Mouse (Mus musculus): ENCODE measurements around the gene Usp36. TPM values are rescaled to one million over a fixed set of nuclear protein-coding genes. Genes with fewer than 3 reads are reported as not detected.
"Not testable (repeated sequence)": the region's sequence is repeated elsewhere in the genome, so short reads cannot be mapped to it uniquely, and the experiment has no call there.

Gene Usp36
- polyA plus RNA-seq, 1 experiment from 2014 or later = 20.8 TPM

- WGBS = 15% methylated on average over 7 of the region's 7 CpGs
- H3K36me3 ChIP-seq (ENCODE audit: control insufficient read depth, insufficient read depth, low read length) = 0 out of 2 replicates have a peak, but pooled peaks cover 2% of the 10 kb centered on the region
Measured at GRCm38 (mm10) chr11:118317129-118317528, 27.1 kb upstream of the Usp36 start.

GRCm38 (mm10) chr11:118316231-118316806, 26.3 kb upstream of the Usp36 start:
- Histone ChIP-seq H3K4me1 (replicated peaks; ENCODE audit: control insufficient read depth, insufficient read depth, low read length) (no peaks in the 10 kb centered on the region), H3K9me3 (ENCODE audit: control insufficient read depth, low read length) (no peaks in the 10 kb centered on the region), H3K27ac (ENCODE audit: low read depth, low read length) (no peak overlapping the region), H3K9ac (ENCODE audit: low read depth, low read length) (no peak overlapping the region), H3K27me3 (replicated peaks; ENCODE audit: control insufficient read depth, insufficient read depth, low read length) (no peaks in the 10 kb centered on the region), H3K36me3 (ENCODE audit: control insufficient read depth, insufficient read depth, low read length) (0 out of 2 replicates have a peak, but pooled peaks cover 2% of the 10 kb centered on the region), H3K4me3 (ENCODE audit: low read depth, low read length) (no peak overlapping the region), H3K4me2 (no peak overlapping the region)
- WGBS = 52% methylated on average over 8 of the region's 8 CpGs
- DNase-seq (ENCODE audit: low spot score) = no peak
- ATAC-seq (replicated peaks; ENCODE audit: low FRiP score) = peak; percentile 53

More at GRCm38 (mm10) chr11:118317129-118317528, 27.1 kb upstream of the Usp36 start:
- Histone ChIP-seq H3K27me3 (replicated peaks; ENCODE audit: control insufficient read depth, insufficient read depth, low read length) (no peaks in the 10 kb centered on the region), H3K9ac (ENCODE audit: low read depth, low read length) (no peak overlapping the region), H3K27ac (ENCODE audit: low read depth, low read length) (no peak overlapping the region), H3K4me3 (ENCODE audit: low read depth, low read length) (no peak overlapping the region), H3K4me1 (replicated peaks; ENCODE audit: control insufficient read depth, insufficient read depth, low read length) (no peaks in the 10 kb centered on the region), H3K9me3 (ENCODE audit: control insufficient read depth, low read length) (no peaks in the 10 kb centered on the region), H3K4me2 (no peak overlapping the region)
- ATAC-seq (replicated peaks; ENCODE audit: low FRiP score) = no peak
- no peak for DNase-seq (ENCODE audit: low spot score)

GRCm38 (mm10) chr11:118312132-118312723, 22.2 kb upstream of the Usp36 start:
- Histone ChIP-seq H3K4me3 (ENCODE audit: low read depth, low read length) (no peak overlapping the region), H3K9me3 (ENCODE audit: control insufficient read depth, low read length) (no peaks in the 10 kb centered on the region), H3K4me1 (replicated peaks; ENCODE audit: control insufficient read depth, insufficient read depth, low read length) (no peaks in the 10 kb centered on the region), H3K9ac (ENCODE audit: low read depth, low read length) (no peak overlapping the region), H3K27me3 (replicated peaks; ENCODE audit: control insufficient read depth, insufficient read depth, low read length) (no peaks in the 10 kb centered on the region), H3K27ac (ENCODE audit: low read depth, low read length) (no peak overlapping the region), H3K36me3 (ENCODE audit: control insufficient read depth, insufficient read depth, low read length) (peaks cover 11% of the 10 kb centered on the region), H3K4me2 (no peak overlapping the region)
- DNase-seq (ENCODE audit: low spot score) (no peak), ATAC-seq (replicated peaks; ENCODE audit: low FRiP score) (no peak)
- 73% methylated on average over 6 of the region's 6 CpGs for WGBS

GRCm38 (mm10) chr11:118307962-118308361, 17.9 kb upstream of the Usp36 start:
- 74% methylated on average over 2 of the region's 2 CpGs for WGBS
- not testable (repeated sequence) for DNase-seq (ENCODE audit: low spot score); H3K4me2 ChIP-seq; H3K4me3 ChIP-seq (ENCODE audit: low read depth, low read length); ATAC-seq (replicated peaks; ENCODE audit: low FRiP score); H3K4me1 ChIP-seq (replicated peaks; ENCODE audit: control insufficient read depth, insufficient read depth, low read length); H3K9me3 ChIP-seq (ENCODE audit: control insufficient read depth, low read length); H3K9ac ChIP-seq (ENCODE audit: low read depth, low read length); H3K27ac ChIP-seq (ENCODE audit: low read depth, low read length); H3K27me3 ChIP-seq (replicated peaks; ENCODE audit: control insufficient read depth, insufficient read depth, low read length)
- peaks cover 11% of the 10 kb centered on the region for H3K36me3 ChIP-seq (ENCODE audit: control insufficient read depth, insufficient read depth, low read length)

GRCm38 (mm10) chr11:118303959-118304358, 13.9 kb upstream of the Usp36 start:
- H3K4me1 ChIP-seq (replicated peaks; ENCODE audit: control insufficient read depth, insufficient read depth, low read length); H3K4me2 ChIP-seq; H3K9me3 ChIP-seq (ENCODE audit: control insufficient read depth, low read length); H3K36me3 ChIP-seq (ENCODE audit: control insufficient read depth, insufficient read depth, low read length); H3K9ac ChIP-seq (ENCODE audit: low read depth, low read length); H3K27ac ChIP-seq (ENCODE audit: low read depth, low read length); ATAC-seq (replicated peaks; ENCODE audit: low FRiP score); H3K4me3 ChIP-seq (ENCODE audit: low read depth, low read length); DNase-seq (ENCODE audit: low spot score); H3K27me3 ChIP-seq (replicated peaks; ENCODE audit: control insufficient read depth, insufficient read depth, low read length): not testable (repeated sequence)
- WGBS = 87% methylated on average over 4 of the region's 4 CpGs

- 67% methylated on average over 2 of the region's 2 CpGs for whole genome bisulfite sequencing
- Histone ChIP-seq H3K4me1 (replicated peaks; ENCODE audit: control insufficient read depth, insufficient read depth, low read length) (no peaks in the 10 kb centered on the region), H3K9ac (ENCODE audit: low read depth, low read length) (no peak overlapping the region), H3K4me3 (ENCODE audit: low read depth, low read length) (no peak overlapping the region), H3K27me3 (replicated peaks; ENCODE audit: control insufficient read depth, insufficient read depth, low read length) (no peaks in the 10 kb centered on the region), H3K36me3 (ENCODE audit: control insufficient read depth, insufficient read depth, low read length) (no peaks in the 10 kb centered on the region), H3K4me2 (no peak overlapping the region), H3K9me3 (ENCODE audit: control insufficient read depth, low read length) (no peaks in the 10 kb centered on the region), H3K27ac (ENCODE audit: low read depth, low read length) (no peak overlapping the region)
- DNase-seq (ENCODE audit: low spot score) = no peak
- peak; percentile 56; the same call in 1 of the 2 replicates for ATAC-seq (replicated peaks; ENCODE audit: low FRiP score)
Measured at GRCm38 (mm10) chr11:118298810-118299209, 8.8 kb upstream of the Usp36 start.

- 78% methylated on average over 3 of the region's 3 CpGs for WGBS
- Histone ChIP-seq H3K4me2 (no peak overlapping the region), H3K9me3 (ENCODE audit: control insufficient read depth, low read length) (no peaks in the 10 kb centered on the region), H3K27me3 (replicated peaks; ENCODE audit: control insufficient read depth, insufficient read depth, low read length) (no peaks in the 10 kb centered on the region), H3K9ac (ENCODE audit: low read depth, low read length) (no peak overlapping the region), H3K36me3 (ENCODE audit: control insufficient read depth, insufficient read depth, low read length) (no peaks in the 10 kb centered on the region), H3K4me3 (ENCODE audit: low read depth, low read length) (no peak overlapping the region), H3K27ac (ENCODE audit: low read depth, low read length) (no peak overlapping the region), H3K4me1 (replicated peaks; ENCODE audit: control insufficient read depth, insufficient read depth, low read length) (no peaks in the 10 kb centered on the region)
- no peak for DNase-seq (ENCODE audit: low spot score)
- no peak for ATAC-seq (replicated peaks; ENCODE audit: low FRiP score)
Measured at GRCm38 (mm10) chr11:118297967-118298366, 7.9 kb upstream of the Usp36 start.

- no peak for ATAC-seq (replicated peaks; ENCODE audit: low FRiP score)
Measured at GRCm38 (mm10) chr11:118295026-118295425, 5.0 kb upstream of the Usp36 start.

GRCm38 (mm10) chr11:118292671-118293070, 2.6 kb upstream of the Usp36 start:
- Histone ChIP-seq H3K27me3 (replicated peaks; ENCODE audit: control insufficient read depth, insufficient read depth, low read length) (no peaks in the 10 kb centered on the region), H3K9me3 (ENCODE audit: control insufficient read depth, low read length) (no peaks in the 10 kb centered on the region), H3K4me2 (no peak overlapping the region), H3K36me3 (ENCODE audit: control insufficient read depth, insufficient read depth, low read length) (0 out of 2 replicates have a peak, but pooled peaks cover under 1% of the 10 kb centered on the region), H3K4me3 (ENCODE audit: low read depth, low read length) (no peak overlapping the region), H3K4me1 (replicated peaks; ENCODE audit: control insufficient read depth, insufficient read depth, low read length) (peaks cover 13% of the 10 kb centered on the region), H3K27ac (ENCODE audit: low read depth, low read length) (no peak overlapping the region), H3K9ac (ENCODE audit: low read depth, low read length) (no peak overlapping the region)
- DNase-seq (ENCODE audit: low spot score) = no peak
- no peak for ATAC-seq (replicated peaks; ENCODE audit: low FRiP score)
- WGBS = 64% methylated on average over 6 of the region's 6 CpGs

More at GRCm38 (mm10) chr11:118295026-118295425, 5.0 kb upstream of the Usp36 start:
- no peaks in the 10 kb centered on the region for H3K9me3 ChIP-seq (ENCODE audit: control insufficient read depth, low read length)
- H3K4me1 ChIP-seq (replicated peaks; ENCODE audit: control insufficient read depth, insufficient read depth, low read length) = peaks cover 5% of the 10 kb centered on the region
- 68% methylated on average over 2 of the region's 2 CpGs for WGBS
- H3K36me3 ChIP-seq (ENCODE audit: control insufficient read depth, insufficient read depth, low read length) = no peaks in the 10 kb centered on the region
- H3K4me3 ChIP-seq (ENCODE audit: low read depth, low read length) = no peak overlapping the region
- no peak for DNase-seq (ENCODE audit: low spot score)
- H3K9ac ChIP-seq (ENCODE audit: low read depth, low read length) = no peak overlapping the region
- no peaks in the 10 kb centered on the region for H3K27me3 ChIP-seq (replicated peaks; ENCODE audit: control insufficient read depth, insufficient read depth, low read length)
- H3K4me2 ChIP-seq = no peak overlapping the region
- no peak overlapping the region for H3K27ac ChIP-seq (ENCODE audit: low read depth, low read length)

Measured in liver, embryonic 11.5 days (tissue).